Mouse (Mus musculus): ENCODE results near the gene Plekhg1. TPM values are rescaled to one million over a fixed set of nuclear protein-coding genes. Genes with fewer than 3 reads are reported as not detected.

Gene Plekhg1
- 2.0 and 3.6 TPM in 2 replicates for polyA plus RNA-seq (2012; rRNA removed)

DNA sequence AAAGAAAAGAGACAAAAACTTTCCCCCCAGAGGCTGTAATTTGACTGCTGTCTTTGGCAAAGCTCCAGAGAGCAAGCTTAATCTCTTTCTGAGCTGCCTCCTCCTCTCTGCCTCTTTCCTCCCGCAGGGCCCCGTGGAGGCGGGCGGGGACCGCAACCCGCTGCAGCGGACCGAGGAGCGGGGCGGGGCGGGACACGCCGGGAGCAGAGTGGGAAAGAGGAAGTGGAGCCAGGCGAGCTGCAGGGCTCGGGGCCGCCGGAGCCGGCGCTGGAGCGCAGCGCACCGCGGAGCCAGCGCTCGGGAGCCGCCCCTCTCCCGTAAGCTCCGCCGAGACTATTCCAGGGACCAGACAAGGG is at the start of gene Plekhg1:
Gene Plekhg1, plus strand, starts transcription at position 217 of the 356 bp plus-strand sequence.

GRCm38 (mm10) chr10:3972981-3973588 is 232.9 kb downstream of the Plekhg1 start, which contains the start of gene Mthfd1l:
Mthfd1l (plus strand) TSS chr10:3973118.

Other genes starting within 250 kb of the Plekhg1 start
- gene Iyd, start 200.1 kb upstream of the Plekhg1 start, polyA plus RNA-seq (2012; rRNA removed): 2.2 and 3.3 TPM in 2 replicates
- gene Mthfd1l, start 232.8 kb downstream of the Plekhg1 start, polyA plus RNA-seq (2012; rRNA removed): 2.2 and 3.0 TPM in 2 replicates